Mouse (Mus musculus) liver, embryonic 15.5 days (tissue): ENCODE measurements around the gene Mt2. TPM values are rescaled to one million over a fixed set of nuclear protein-coding genes. Genes with fewer than 3 reads are reported as not detected.
A peak's percentile ranks its signal among the peaks of the same experiment; 100 is the strongest.
"Not testable (repeated sequence)": the region's sequence is repeated elsewhere in the genome, so short reads cannot be mapped to it uniquely, and the experiment has no call there.

ENCODE experiments used
- ATAC-seq: fragments of 200-750 bp; cut with Nextera tagmentation; 2 replicates; pipeline ENCODE4 v1.8.0; 2017; ENCODE audit warnings: moderate number of reproducible peaks, mild to moderate bottlenecking, moderate library complexity; ENCODE audit not compliant: insufficient read depth
- H3K27ac ChIP-seq: fragments of 300-500 bp; sonication (generic); replicated peaks from 2 replicates; pipeline ENCODE4 v1.5.1; 2015; ENCODE audit warnings: mild to moderate bottlenecking, inconsistent platforms
- H3K27me3 ChIP-seq: fragments of 300-500 bp; sonication (generic); 2 replicates; pipeline ENCODE4 v1.6.1; 2015; ENCODE audit warnings: mild to moderate bottlenecking, inconsistent platforms
- H3K36me3 ChIP-seq: fragments of 300-500 bp; sonication (generic); replicated peaks from 2 replicates; pipeline ENCODE4 v1.6.1; 2015; ENCODE audit warnings: moderate library complexity, mild to moderate bottlenecking, inconsistent platforms
- H3K4me1 ChIP-seq: fragments of 300-500 bp; sonication (generic); replicated peaks from 2 replicates; pipeline ENCODE4 v1.6.1; 2015; ENCODE audit warnings: inconsistent platforms
- H3K4me2 ChIP-seq: fragments of 300-500 bp; sonication (generic); 2 replicates; pipeline ENCODE4 v1.6.1; 2015; ENCODE audit warnings: moderate library complexity, mild to moderate bottlenecking, inconsistent platforms
- H3K4me3 ChIP-seq: fragments of 300-500 bp; sonication (generic); replicated peaks from 2 replicates; pipeline ENCODE4 v1.5.1; 2015; ENCODE audit warnings: mild to moderate bottlenecking, inconsistent platforms
- H3K9ac ChIP-seq: fragments of 300-500 bp; sonication (generic); 2 replicates; pipeline ENCODE4 v1.6.1; 2015; ENCODE audit warnings: moderate library complexity, mild to moderate bottlenecking, inconsistent platforms
- H3K9me3 ChIP-seq: fragments of 300-500 bp; sonication (generic); replicated peaks from 2 replicates; pipeline ENCODE4 v1.6.1; 2016; ENCODE audit warnings: inconsistent platforms
- WGBS: fragments of 180-500 bp; shearing (Covaris S2); methylation state at CpG from one replicate; pipeline ENCODE4 v1.1.7; 2015; ENCODE audit warnings: mixed read lengths; ENCODE audit not compliant: insufficient replicate concordance; 5-methylcytosine and 5-hydroxymethylcytosine counted together
- polyA plus RNA-seq: library from polyadenylated mRNA; unstranded; fragments of >200 nt; fragmentation: Nextera tagmentation; extraction: Ambion mirVana; gene quantifications from 2 replicates; pipeline ENCODE4 v1.2.1, GENCODE M21; 2015

Mt2 gene
- polyA plus RNA-seq, 1 experiment from 2014 or later: 1,483 TPM

GRCm38 (mm10) chr8:94148236-94148635 lies 24.2 kb upstream of the Mt2 start:
- H3K36me3 ChIP-seq: no peaks in the 10 kb centered on the region
- no peak overlapping the region for H3K27ac ChIP-seq
- peaks cover 68% of the 10 kb centered on the region for H3K27me3 ChIP-seq
- WGBS: 46% methylated on average over 5 of the region's 5 CpGs
- no peak for ATAC-seq
- no peaks in the 10 kb centered on the region for H3K9me3 ChIP-seq
- no peak overlapping the region for H3K4me3 ChIP-seq
- H3K9ac ChIP-seq: no peak overlapping the region
- H3K4me2 ChIP-seq: no peak overlapping the region
- H3K4me1 ChIP-seq: peaks cover 35% of the 10 kb centered on the region

GRCm38 (mm10) chr8:94150925-94151324 lies 21.5 kb upstream of the Mt2 start:
- H3K4me2 ChIP-seq: peak overlapping the region; percentile 50
- H3K27me3 ChIP-seq: peaks cover 71% of the 10 kb centered on the region
- H3K9me3 ChIP-seq: no peaks in the 10 kb centered on the region
- H3K4me3 ChIP-seq: no peak overlapping the region
- peak; percentile 82 for ATAC-seq
- 0 out of 2 replicates have a peak overlapping the region, but pooled peaks have one; percentile 2 for H3K9ac ChIP-seq
- peaks cover 37% of the 10 kb centered on the region for H3K4me1 ChIP-seq
- 47% methylated on average over 5 of the region's 5 CpGs for WGBS
- H3K36me3 ChIP-seq: no peaks in the 10 kb centered on the region
- H3K27ac ChIP-seq: peak overlapping the region; percentile 82

DNA sequence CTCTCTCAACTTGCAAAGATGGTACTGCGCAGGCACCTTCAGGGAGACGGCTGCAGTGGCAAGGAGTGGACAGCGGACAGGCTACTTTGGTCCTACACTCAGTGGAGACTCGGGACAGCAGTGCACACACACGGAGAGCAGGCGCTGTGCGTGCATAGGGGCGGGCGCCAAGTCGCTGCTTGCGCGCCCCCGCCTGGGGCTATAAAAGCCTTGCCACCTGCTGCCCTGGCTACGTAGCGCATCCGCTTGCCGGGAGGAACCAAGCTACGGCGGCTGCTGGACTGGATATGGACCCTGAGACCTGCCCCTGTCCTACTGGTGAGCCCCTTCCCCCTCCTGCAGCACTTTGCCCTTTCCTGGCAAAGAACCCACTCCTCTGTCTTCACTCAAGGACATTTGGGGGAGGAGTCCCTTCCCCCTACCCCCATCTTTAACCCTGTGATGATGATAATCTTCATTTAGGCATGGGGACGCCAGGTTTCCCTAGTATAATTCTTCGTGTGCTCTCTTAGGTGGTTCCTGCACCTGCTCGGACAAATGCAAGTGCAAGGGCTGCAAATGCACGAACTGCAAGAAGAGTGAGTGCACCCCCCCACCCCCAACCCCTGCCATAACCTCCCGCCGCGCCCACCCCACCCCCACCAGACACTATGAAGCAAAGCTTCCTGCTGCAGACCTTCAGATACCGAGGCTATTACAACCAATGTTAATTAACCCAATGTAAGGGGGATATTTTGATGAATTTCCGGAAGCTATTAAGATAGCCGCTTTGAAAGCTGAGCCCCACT lies 19.8 kb upstream of the Mt2 start, which contains the start of gene Mt3:
Mt3 (plus strand) TSS at position 95 of the 788 bp plus-strand sequence.
- Histone ChIP-seq H3K27ac (peak within 1 kb of the TSS; percentile 69; the same call in 1 of the 2 replicates), H3K4me2 (peak within 1 kb of the TSS; percentile 51), H3K36me3 (no peaks in the 10 kb centered on the region), H3K9ac (no peak within 1 kb of the TSS), H3K4me1 (peaks cover 37% of the 10 kb centered on the region), H3K4me3 (peak within 1 kb of the TSS; percentile 24), H3K27me3 (peaks cover 71% of the 10 kb centered on the region), H3K9me3 (no peaks in the 10 kb centered on the region)
- 0 out of 2 replicates have a peak, but pooled peaks have one; percentile 18 for ATAC-seq
- WGBS: 2% methylated on average over 29 of the region's 29 CpGs

- no peak for ATAC-seq
- Histone ChIP-seq H3K27ac (no peak overlapping the region), H3K36me3 (no peaks in the 10 kb centered on the region), H3K4me2 (no peak overlapping the region), H3K4me1 (peaks cover 37% of the 10 kb centered on the region), H3K27me3 (peaks cover 69% of the 10 kb centered on the region), H3K4me3 (no peak overlapping the region), H3K9ac (no peak overlapping the region), H3K9me3 (no peaks in the 10 kb centered on the region)
- WGBS: 33% methylated on average over 7 of the region's 7 CpGs
Measured at GRCm38 (mm10) chr8:94153451-94153850, 19.0 kb upstream of the Mt2 start.

DNA sequence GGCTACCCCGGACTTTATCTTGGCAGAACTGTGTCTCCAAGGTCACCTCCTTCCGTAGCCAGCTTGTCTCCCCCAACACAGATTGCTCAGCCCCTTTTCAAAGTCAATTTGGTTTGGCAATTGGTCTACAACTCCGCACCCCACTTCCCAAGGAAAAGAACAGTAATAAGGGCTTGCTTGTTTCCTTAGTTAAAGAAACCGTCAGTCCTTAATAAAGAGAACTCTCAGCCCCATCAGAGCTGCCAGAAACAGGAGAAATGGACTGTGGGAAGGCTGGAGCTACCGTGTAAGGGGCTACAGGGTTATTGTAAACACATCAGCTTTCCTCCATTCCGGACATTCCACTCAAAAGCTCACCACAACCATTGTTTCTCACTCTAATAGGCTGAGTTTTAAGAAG lies 17.9 kb upstream of the Mt2 start:
- Histone ChIP-seq H3K36me3 (no peaks in the 10 kb centered on the region), H3K4me1 (peaks cover 35% of the 10 kb centered on the region), H3K4me3 (no peak overlapping the region), H3K9ac (no peak overlapping the region), H3K27ac (no peak overlapping the region), H3K27me3 (peaks cover 66% of the 10 kb centered on the region), H3K4me2 (no peak overlapping the region), H3K9me3 (no peaks in the 10 kb centered on the region)
- WGBS: 35% methylated on average over 6 of the region's 6 CpGs
- no peak for ATAC-seq

DNA sequence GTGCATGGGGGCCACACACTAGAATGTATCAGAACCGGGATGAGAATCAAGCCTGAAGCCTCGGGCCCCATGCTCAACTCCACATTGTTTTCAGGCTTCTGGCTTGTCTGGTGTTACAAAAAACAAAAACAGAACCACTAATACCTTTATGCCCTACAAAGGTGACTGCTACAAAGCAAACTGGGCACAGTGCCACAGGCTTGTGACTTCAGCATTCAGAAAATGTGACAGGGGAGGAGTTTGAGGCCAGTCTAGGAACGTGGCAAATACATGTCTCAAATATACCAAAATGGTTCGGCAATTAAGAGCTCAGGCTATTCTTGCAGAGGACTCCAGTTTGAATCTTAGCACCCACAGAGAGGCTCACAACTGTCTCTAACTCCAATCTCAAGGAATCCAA lies 16.4 kb upstream of the Mt2 start:
- Histone ChIP-seq H3K9me3 (no peaks in the 10 kb centered on the region), H3K27me3 (peaks cover 66% of the 10 kb centered on the region), H3K27ac (no peak overlapping the region), H3K4me1 (peaks cover 22% of the 10 kb centered on the region), H3K4me3 (no peak overlapping the region), H3K36me3 (no peaks in the 10 kb centered on the region), H3K9ac (no peak overlapping the region), H3K4me2 (no peak overlapping the region)
- no peak for ATAC-seq
- WGBS: 59% methylated on average over 4 of the region's 4 CpGs

DNA sequence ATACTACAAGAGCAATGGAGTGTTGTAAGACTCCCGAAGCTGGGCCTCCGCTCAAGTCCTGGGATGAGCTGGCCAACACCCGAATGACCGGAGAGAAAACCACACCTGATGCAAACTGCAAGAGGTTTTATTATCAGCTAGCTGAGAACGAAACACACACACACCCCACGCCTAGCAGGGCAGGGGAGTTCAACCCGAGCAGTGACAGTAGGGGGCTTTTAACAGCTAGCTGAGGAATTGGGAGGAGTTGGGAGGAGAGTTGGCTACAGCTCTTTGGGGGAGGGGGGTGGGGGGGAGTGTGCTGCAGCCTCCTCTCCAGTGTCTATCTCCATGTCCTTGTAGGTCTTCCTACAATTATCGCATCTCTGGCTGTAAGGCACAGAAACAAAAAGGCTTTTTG lies 6.7 kb upstream of the Mt2 start:
- not testable (repeated sequence) for H3K9me3 ChIP-seq, ATAC-seq, H3K4me3 ChIP-seq, H3K36me3 ChIP-seq, H3K9ac ChIP-seq, H3K4me2 ChIP-seq, H3K27ac ChIP-seq
- WGBS: 51% methylated on average over 8 of the region's 8 CpGs
- H3K27me3 ChIP-seq: peaks cover 17% of the 10 kb centered on the region
- H3K4me1 ChIP-seq: peaks cover 34% of the 10 kb centered on the region

DNA sequence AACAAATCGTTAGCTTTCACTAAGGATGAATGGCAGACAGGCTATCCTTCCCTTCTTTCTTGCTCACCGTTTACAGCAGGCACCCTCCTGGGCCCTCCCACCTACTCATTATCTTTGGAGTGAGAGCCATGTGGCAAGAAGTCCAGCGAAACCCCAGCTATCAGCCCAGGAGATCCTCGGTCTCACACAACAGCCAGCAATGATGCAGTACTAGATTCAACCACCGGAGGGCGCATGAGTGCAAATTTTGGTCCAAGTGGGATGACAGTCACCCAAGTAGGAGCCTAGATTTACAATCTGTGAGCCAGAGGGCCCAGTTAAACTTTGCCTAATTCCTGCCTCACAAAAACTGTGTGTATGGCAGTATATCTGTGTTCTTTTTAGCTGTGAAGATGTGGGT lies 5.2 kb upstream of the Mt2 start:
- Histone ChIP-seq H3K9ac (no peak overlapping the region), H3K4me3 (no peak overlapping the region), H3K36me3 (no peaks in the 10 kb centered on the region), H3K27ac (no peak overlapping the region), H3K27me3 (peaks cover 20% of the 10 kb centered on the region), H3K9me3 (no peaks in the 10 kb centered on the region), H3K4me2 (peak overlapping the region; percentile 42), H3K4me1 (peaks cover 48% of the 10 kb centered on the region)
- 6% methylated on average over 6 of the region's 6 CpGs for WGBS
- ATAC-seq: no peak

- ATAC-seq: peak; percentile 49
- peak overlapping the region; percentile 54 for H3K9ac ChIP-seq
- H3K27ac ChIP-seq: peak overlapping the region; percentile 99
- no peaks in the 10 kb centered on the region for H3K9me3 ChIP-seq
- 0 out of 2 replicates have a peak, but pooled peaks cover 7% of the 10 kb centered on the region for H3K27me3 ChIP-seq
- peak overlapping the region; percentile 88 for H3K4me2 ChIP-seq
- peaks cover 55% of the 10 kb centered on the region for H3K4me1 ChIP-seq
- WGBS: 44% methylated on average over 5 of the region's 5 CpGs
- no peaks in the 10 kb centered on the region for H3K36me3 ChIP-seq
- peak overlapping the region; percentile 71 for H3K4me3 ChIP-seq
Measured at GRCm38 (mm10) chr8:94169547-94169946, 2.9 kb upstream of the Mt2 start.

- 0 out of 2 replicates have a peak, but pooled peaks cover 7% of the 10 kb centered on the region for H3K27me3 ChIP-seq
- WGBS: 41% methylated on average over 10 of the region's 10 CpGs
Measured at GRCm38 (mm10) chr8:94171321-94171755, 1.1 kb upstream of the Mt2 start.

DNA sequence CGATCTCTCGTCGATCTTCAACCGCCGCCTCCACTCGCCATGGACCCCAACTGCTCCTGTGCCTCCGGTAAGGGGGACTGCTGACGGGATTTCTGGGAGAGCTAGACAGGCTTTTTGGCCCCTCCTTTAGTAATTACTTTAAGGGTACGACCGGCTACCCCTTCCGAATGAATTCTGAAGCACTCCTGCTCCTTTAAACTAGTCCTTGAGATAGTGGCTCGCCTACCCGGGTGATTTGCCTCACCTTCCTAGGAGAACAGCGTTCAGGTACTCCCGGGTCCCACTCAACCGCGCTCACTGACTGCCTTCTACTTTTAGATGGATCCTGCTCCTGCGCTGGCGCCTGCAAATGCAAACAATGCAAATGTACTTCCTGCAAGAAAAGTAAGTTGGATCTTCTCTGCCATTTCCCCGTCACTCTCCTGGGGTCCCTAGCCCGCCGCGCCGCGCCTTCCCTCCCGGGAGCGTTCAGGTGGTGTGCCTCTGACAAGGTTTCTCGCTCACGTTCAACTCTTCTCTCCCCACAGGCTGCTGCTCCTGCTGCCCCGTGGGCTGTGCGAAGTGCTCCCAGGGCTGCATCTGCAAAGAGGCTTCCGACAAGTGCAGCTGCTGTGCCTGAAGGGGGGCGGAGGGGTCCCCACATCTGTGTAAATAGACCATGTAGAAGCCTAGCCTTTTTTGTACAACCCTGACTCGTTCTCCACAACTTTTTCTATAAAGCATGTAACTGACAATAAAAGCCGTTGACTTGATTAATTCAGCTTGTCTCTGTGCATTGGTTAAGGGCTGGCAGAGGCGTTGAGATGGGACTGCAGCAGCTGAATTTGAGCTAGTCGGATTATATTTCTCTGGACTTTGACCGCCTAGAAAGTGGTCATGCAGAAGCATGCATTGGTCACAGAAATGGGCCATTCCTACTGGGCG lies 607 bp downstream of the Mt2 start:
- Histone ChIP-seq H3K9me3 (no peaks in the 10 kb centered on the region), H3K27me3 (0 out of 2 replicates have a peak, but pooled peaks cover 7% of the 10 kb centered on the region), H3K4me2 (peak overlapping the region; percentile 88), H3K9ac (peak overlapping the region; percentile 89), H3K4me1 (peaks cover 78% of the 10 kb centered on the region), H3K36me3 (no peaks in the 10 kb centered on the region), H3K4me3 (peak overlapping the region; percentile 71), H3K27ac (peak overlapping the region; percentile 99)
- peak; percentile 21; the same call in 1 of the 2 replicates for ATAC-seq
- under 1% methylated on average over 39 of the region's 39 CpGs for WGBS

More at GRCm38 (mm10) chr8:94171321-94171755, 1.1 kb upstream of the Mt2 start:
- Histone ChIP-seq H3K27ac (peak overlapping the region; percentile 99), H3K4me2 (peak overlapping the region; percentile 88), H3K4me3 (peak overlapping the region; percentile 71), H3K9ac (peak overlapping the region; percentile 79), H3K4me1 (peaks cover 71% of the 10 kb centered on the region), H3K36me3 (no peaks in the 10 kb centered on the region), H3K9me3 (no peaks in the 10 kb centered on the region)
- ATAC-seq: no peak
